Mouse (Mus musculus): ENCODE measurements around the gene Podxl.

Gene Podxl

GRCm38 (mm10) chr6:31540018-31540417, 23.8 kb downstream of the Podxl start:
- ChIA-PET CTCF (interaction anchor here in 3 of 4 experiments (0.6 to 1.3 kb wide), 7 partner anchors 10 to 105 kb away, joined by 3 to 4 read pairs (median 3); no protein-coding TSS in a partner anchor), POLR2A (interaction anchor here in 2 of 4 experiments (0.7 to 0.9 kb wide), 2 partner anchors 10 to 13 kb away, joined by 3 read pairs; no protein-coding TSS in a partner anchor)

GRCm38 (mm10) chr6:31538112-31538511, 25.7 kb downstream of the Podxl start:
- ChIA-PET POLR2A (interaction anchor here in 1 of 4 experiments (0.8 to 1.0 kb wide), 3 partner anchors 27 to 152 kb away, joined by 3 read pairs; no protein-coding TSS in a partner anchor), CTCF (interaction anchor here in 1 of 4 experiments (1.7 kb wide), 1 partner anchor 13 kb away, joined by 4 read pairs; no protein-coding TSS in a partner anchor)

GRCm38 (mm10) chr6:31537193-31537592, 26.6 kb downstream of the Podxl start:
- ChIA-PET POLR2A (interaction anchor here in 1 of 4 experiments (0.8 to 1.0 kb wide), 2 partner anchors 102 to 153 kb away, joined by 3 read pairs; no protein-coding TSS in a partner anchor), CTCF (interaction anchor here in 2 of 4 experiments (1.4 to 1.7 kb wide), 2 partner anchors 12 kb away, joined by 4 read pairs; no protein-coding TSS in a partner anchor)

DNA sequence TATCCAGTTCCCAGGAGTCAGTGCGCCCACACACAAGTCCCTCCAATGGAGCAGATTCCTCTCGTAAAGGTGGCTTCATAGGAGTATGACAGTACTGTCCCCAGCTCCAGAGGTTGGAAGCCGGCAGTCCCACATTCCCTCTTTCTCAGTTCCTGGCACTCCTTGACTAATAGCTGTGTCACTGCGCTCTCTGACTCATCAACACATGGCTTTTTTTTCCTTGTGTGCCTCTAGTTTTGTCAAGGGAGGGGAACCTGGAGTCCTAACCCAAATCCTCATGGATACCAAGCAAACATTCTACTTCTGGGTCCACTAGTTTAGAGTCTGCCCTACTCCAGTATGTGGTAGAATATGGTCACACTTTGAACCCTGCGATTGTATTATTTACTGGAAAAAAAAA, 29.1 kb downstream of the Podxl start:
- ChIA-PET CTCF (interaction anchor here in 1 of 4 experiments (1.1 to 1.2 kb wide), 2 partner anchors 9 to 105 kb away, joined by 4 read pairs; no protein-coding TSS in a partner anchor), POLR2A (interaction anchor here in 1 of 4 experiments (0.6 kb wide), 1 partner anchor 1915 kb away, joined by 5 read pairs; no protein-coding TSS in a partner anchor)

DNA sequence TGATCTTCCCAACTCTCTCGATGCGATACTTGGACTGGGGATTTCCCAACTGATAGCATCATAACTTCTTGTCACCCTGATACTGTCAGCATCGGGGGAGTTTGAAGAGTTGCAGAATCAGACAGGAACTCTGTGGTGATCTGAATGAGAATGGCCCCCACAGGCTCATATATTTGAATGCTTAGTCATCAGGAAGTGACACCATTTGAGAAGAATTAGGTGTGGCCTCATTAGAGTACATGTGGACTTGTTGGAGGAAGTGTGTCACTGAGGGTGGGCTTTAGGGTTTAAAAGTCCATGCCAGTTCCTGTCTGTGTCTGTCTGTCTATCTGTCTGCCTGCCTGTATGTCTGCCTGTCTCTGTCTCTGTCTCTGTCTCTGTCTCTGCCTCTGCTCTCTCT, 31.9 kb downstream of the Podxl start:
- POLR2A ChIA-PET = interaction anchor here in 1 of 4 experiments (1.3 kb wide), 1 partner anchor 108 kb away, joined by 3 read pairs; no protein-coding TSS in a partner anchor
- CTCF ChIA-PET = interaction anchor here (0.9 to 1.1 kb wide), 3 partner anchors 106 to 108 kb away, joined by 3 to 7 read pairs (median 4); no protein-coding TSS in a partner anchor

DNA sequence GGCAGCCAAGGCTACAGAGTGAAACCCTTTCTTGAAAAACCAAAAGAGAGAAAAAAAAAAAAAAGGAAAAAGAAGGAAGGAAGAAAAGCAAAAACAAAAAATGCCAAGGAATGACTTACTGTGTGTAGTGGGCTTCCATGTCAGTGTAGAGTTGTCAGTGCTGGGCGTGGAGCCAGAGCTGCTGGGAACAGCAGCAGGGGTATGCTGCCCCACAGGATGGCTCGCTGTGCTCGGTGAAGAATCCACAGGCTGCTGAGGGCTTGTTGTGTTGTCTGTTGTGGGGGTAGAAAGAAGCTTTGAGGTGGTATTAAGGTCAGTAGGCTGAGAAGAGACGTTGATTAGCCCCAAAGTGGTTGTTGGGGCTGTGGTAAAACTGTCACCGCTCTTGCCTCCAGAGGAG, 35.4 kb downstream of the Podxl start:
- ChIA-PET CTCF (interaction anchor here (0.6 to 6.0 kb wide), 14 partner anchors 9 to 901 kb away, joined by 3 to 87 read pairs (median 6); partner anchors contain the start of gene Podxl (in 1 of the 4)), POLR2A (interaction anchor here in 1 of 4 experiments (1.0 to 2.5 kb wide), 3 partner anchors 15 to 108 kb away, joined by 3 to 6 read pairs (median 3); no protein-coding TSS in a partner anchor)

GRCm38 (mm10) chr6:31527897-31528296, 35.9 kb downstream of the Podxl start:
- CTCF ChIA-PET = interaction anchor here in 3 of 4 experiments (0.7 to 6.0 kb wide), 12 partner anchors 8 to 284 kb away, joined by 3 to 87 read pairs (median 8); partner anchors contain the start of gene Podxl (in 1 of the 3)
- POLR2A ChIA-PET = interaction anchor here in 1 of 4 experiments (1.0 to 2.5 kb wide), 3 partner anchors 15 to 109 kb away, joined by 3 to 6 read pairs (median 6); no protein-coding TSS in a partner anchor

- CTCF ChIA-PET = interaction anchor here (0.6 to 6.0 kb wide), 16 partner anchors 36 to 1086 kb away, joined by 3 to 87 read pairs (median 8); no protein-coding TSS in a partner anchor
- POLR2A ChIA-PET = interaction anchor here (0.5 to 2.5 kb wide), 15 partner anchors 9 to 372 kb away, joined by 3 to 7 read pairs (median 4); no protein-coding TSS in a partner anchor
Measured at GRCm38 (mm10) chr6:31526929-31527328, 36.9 kb downstream of the Podxl start.

GRCm38 (mm10) chr6:31525231-31525900, 38.4 kb downstream of the Podxl start:
- ChIA-PET CTCF (interaction anchor here (0.5 to 6.0 kb wide), 92 partner anchors 9 to 1924 kb away, joined by 3 to 87 read pairs (median 4); partner anchors contain the start of genes Mkln1 (in 1 of the 4) and Podxl (in 1 of the 4)), POLR2A (interaction anchor here (0.6 to 1.6 kb wide), 15 partner anchors 14 to 358 kb away, joined by 3 to 7 read pairs (median 4); no protein-coding TSS in a partner anchor)

GRCm38 (mm10) chr6:31524647-31525046, 39.1 kb downstream of the Podxl start:
- CTCF ChIA-PET = interaction anchor here (1.2 to 6.0 kb wide), 15 partner anchors 8 to 447 kb away, joined by 3 to 87 read pairs (median 6); no protein-coding TSS in a partner anchor
- POLR2A ChIA-PET = interaction anchor here in 2 of 4 experiments (1.3 to 1.6 kb wide), 4 partner anchors 15 to 141 kb away, joined by 3 to 4 read pairs (median 3); no protein-coding TSS in a partner anchor

DNA sequence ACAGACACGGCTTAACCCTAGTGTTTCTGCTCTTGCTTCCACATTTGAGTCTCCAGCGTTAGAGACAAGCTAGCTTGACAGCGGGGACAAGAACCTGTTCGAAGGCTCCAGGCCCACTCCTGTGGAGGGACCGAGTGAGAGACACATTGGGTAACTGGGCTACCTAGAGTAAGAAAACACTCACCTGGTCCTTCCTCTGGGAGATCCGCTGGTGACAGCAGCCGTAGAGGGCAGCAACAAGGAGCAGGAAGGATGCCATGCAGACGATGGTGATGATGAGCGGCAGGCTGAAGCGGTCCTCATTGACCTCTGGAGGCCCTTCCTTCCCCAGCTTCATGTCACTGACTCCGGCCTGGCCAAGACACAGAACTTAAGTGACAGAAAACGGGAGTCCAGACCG, 39.7 kb downstream of the Podxl start:
- ChIA-PET POLR2A (interaction anchor here in 1 of 4 experiments (0.6 kb wide), 1 partner anchor 58 kb away, joined by 4 read pairs; no protein-coding TSS in a partner anchor), CTCF (interaction anchor here (1.4 to 4.6 kb wide), 6 partner anchors 29 to 141 kb away, joined by 3 to 33 read pairs (median 12); no protein-coding TSS in a partner anchor)

- ChIA-PET CTCF (interaction anchor here in 3 of 4 experiments (2.0 to 4.6 kb wide), 3 partner anchors 116 to 142 kb away, joined by 11 to 32 read pairs (median 12); no protein-coding TSS in a partner anchor), POLR2A (interaction anchor here in 1 of 4 experiments (0.6 kb wide), 1 partner anchor 58 kb away, joined by 4 read pairs; no protein-coding TSS in a partner anchor)
Measured at GRCm38 (mm10) chr6:31523657-31524056, 40.1 kb downstream of the Podxl start.

DNA sequence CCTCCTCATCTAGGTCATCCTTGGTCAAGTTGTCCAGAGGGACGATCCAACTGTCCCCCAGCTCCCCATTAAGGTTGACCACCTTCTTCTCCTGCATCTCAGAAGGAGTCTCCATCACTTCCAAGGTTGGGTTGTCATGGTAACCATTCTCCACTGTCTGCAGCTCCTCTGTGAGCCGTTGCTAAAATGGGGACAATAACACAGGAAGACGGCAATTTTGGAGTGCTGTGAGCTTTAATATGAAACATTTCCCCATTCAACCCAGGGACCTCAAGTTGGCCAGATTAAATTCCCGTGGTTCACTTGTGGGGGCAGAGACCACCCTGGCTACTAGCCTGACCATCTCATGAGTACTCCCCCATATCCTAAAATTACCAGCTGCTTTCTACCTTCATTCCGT, 40.7 kb downstream of the Podxl start:
- CTCF ChIA-PET = interaction anchor here in 3 of 4 experiments (0.5 to 4.6 kb wide), 4 partner anchors 116 to 1331 kb away, joined by 3 to 32 read pairs (median 8); no protein-coding TSS in a partner anchor
- POLR2A ChIA-PET = interaction anchor here in 1 of 4 experiments (1.0 to 1.5 kb wide), 2 partner anchors 9 to 10 kb away, joined by 3 to 4 read pairs; no protein-coding TSS in a partner anchor

- ChIA-PET POLR2A (interaction anchor here in 1 of 4 experiments (1.0 to 1.5 kb wide), 2 partner anchors 9 to 11 kb away, joined by 3 to 4 read pairs; no protein-coding TSS in a partner anchor), CTCF (interaction anchor here in 2 of 4 experiments (0.5 to 2.0 kb wide), 3 partner anchors 117 to 1331 kb away, joined by 3 to 12 read pairs (median 3); no protein-coding TSS in a partner anchor)
Measured at GRCm38 (mm10) chr6:31522478-31522877, 41.3 kb downstream of the Podxl start.

- CTCF ChIA-PET = interaction anchor here in 3 of 4 experiments (0.6 to 1.8 kb wide), 4 partner anchors 118 to 331 kb away, joined by 3 to 6 read pairs (median 4); no protein-coding TSS in a partner anchor
- POLR2A ChIA-PET = interaction anchor here in 1 of 4 experiments (0.9 to 1.5 kb wide), 2 partner anchors 8 to 119 kb away, joined by 3 to 4 read pairs; no protein-coding TSS in a partner anchor
Measured at GRCm38 (mm10) chr6:31521491-31522355, 42.1 kb downstream of the Podxl start.

GRCm38 (mm10) chr6:31520486-31521215, 43.1 kb downstream of the Podxl start:
- POLR2A ChIA-PET = interaction anchor here in 2 of 4 experiments (0.5 to 0.9 kb wide), 2 partner anchors 120 to 391 kb away, joined by 3 to 4 read pairs; no protein-coding TSS in a partner anchor

More at GRCm38 (mm10) chr6:31520486-31521215, 43.1 kb downstream of the Podxl start:
- CTCF ChIA-PET = interaction anchor here in 2 of 4 experiments (0.6 to 1.8 kb wide), 3 partner anchors 40 to 445 kb away, joined by 3 to 6 read pairs (median 3); no protein-coding TSS in a partner anchor

Measured in embryonic stem cell, embryonic (primary cell).